Mouse (Mus musculus): Measurements from ENCODE around the gene Dqx1.

DNA sequence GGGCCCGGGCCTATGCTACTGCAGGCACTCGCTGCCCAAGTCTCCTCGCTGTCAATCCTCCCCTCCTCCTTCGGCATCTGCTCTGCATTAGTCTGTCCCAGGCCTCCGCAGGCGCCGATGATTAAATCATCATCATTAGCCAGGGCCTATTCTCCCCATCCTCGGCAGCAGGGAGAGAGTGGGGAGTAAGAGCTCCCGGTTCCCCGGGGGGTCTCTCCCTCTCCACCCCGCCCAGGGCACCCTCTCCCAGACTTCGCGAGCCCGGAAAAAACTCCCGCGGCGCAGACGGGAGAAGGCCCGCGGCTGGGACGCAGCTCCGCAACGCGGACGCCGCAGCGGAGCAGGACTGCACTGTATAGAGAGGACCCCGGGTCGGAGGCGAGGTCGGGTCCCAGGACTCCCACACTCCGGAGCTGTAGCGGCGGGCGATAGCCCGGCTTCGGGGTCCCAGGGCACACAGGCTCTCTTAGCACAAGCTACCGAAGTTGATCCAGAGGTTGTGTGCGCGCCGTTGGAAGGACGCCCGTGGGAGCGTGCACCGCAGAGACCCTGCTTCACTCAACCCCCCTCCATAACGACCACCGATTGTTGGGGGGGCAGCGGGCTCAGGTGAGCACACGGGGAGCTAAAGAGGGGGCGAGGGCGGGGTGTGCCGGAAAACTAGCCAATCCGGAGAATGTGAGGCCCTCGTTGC, 20.1 kb downstream of the Dqx1 start, which contains the start of gene Pcgf1:
- no peak for TF ChIP-seq CTCF (IDR thresholded peaks at IDR 0.05; ENCODE audit: extremely low read depth, insufficient read length, insufficient replicate concordance, low read depth, low read length)
- TF ChIP-seq POLR2A (IDR thresholded peaks at IDR 0.05; ENCODE audit: low read depth, low read length) = 0 out of 2 replicates have a peak, but pooled peaks have one; percentile 19

All from small intestine, adult 2 months (tissue).